Mouse (Mus musculus) kidney, embryonic 16.5 days (tissue): ENCODE data around the gene Tnpo3. TPM values are rescaled to one million over a fixed set of nuclear protein-coding genes. Genes with fewer than 3 reads are reported as not detected.

ENCODE experiments used
- ATAC-seq: fragments of 200-750 bp; cut with Nextera tagmentation; 2 replicates; pipeline ENCODE4 v1.8.0; 2017; ENCODE audit warnings: moderate TSS enrichment; ENCODE audit not compliant: low FRiP score, low TSS enrichment
- H3K27ac ChIP-seq: fragments of 300-500 bp; sonication (generic); 2 replicates; pipeline ENCODE4 v1.5.1; 2014; ENCODE audit warnings: low read length
- H3K27me3 ChIP-seq: fragments of 300-500 bp; sonication (generic); 2 replicates; pipeline ENCODE4 v1.6.1; 2014; ENCODE audit warnings: low read length, control low read depth, mixed read lengths; ENCODE audit not compliant: insufficient read depth
- H3K36me3 ChIP-seq: fragments of 300-500 bp; sonication (generic); 2 replicates; pipeline ENCODE4 v1.6.1; 2014; ENCODE audit warnings: low read length, control low read depth, mixed read lengths; ENCODE audit not compliant: insufficient read depth
- H3K4me1 ChIP-seq: fragments of 300-500 bp; sonication (generic); 2 replicates; pipeline ENCODE4 v1.6.1; 2014; ENCODE audit warnings: low read length, control low read depth, mixed read lengths; ENCODE audit not compliant: insufficient read depth
- H3K4me2 ChIP-seq: fragments of 300-500 bp; sonication (generic); replicated peaks from 2 replicates; pipeline ENCODE4 v1.6.1; 2014; ENCODE audit warnings: low read depth, low read length
- H3K4me3 ChIP-seq: fragments of 300-500 bp; sonication (generic); 2 replicates; pipeline ENCODE4 v1.5.1; 2014; ENCODE audit warnings: mild to moderate bottlenecking, low read length
- H3K9ac ChIP-seq: fragments of 300-500 bp; sonication (generic); replicated peaks from 2 replicates; pipeline ENCODE4 v1.6.1; 2014; ENCODE audit warnings: low read length
- H3K9me3 ChIP-seq: fragments of 300-500 bp; sonication (generic); 2 replicates; pipeline ENCODE4 v1.6.1; 2016; ENCODE audit warnings: low read length, control low read depth
- WGBS: fragments of 180-500 bp; shearing (Covaris S2); extraction: QIAGEN DNeasy Blood & Tissue Kit; methylation state at CpG from one replicate; pipeline ENCODE4 v1.1.7; 2014; 5-methylcytosine and 5-hydroxymethylcytosine counted together
- polyA plus RNA-seq: library from polyadenylated mRNA; unstranded; fragments of >200 nt; fragmentation: Nextera tagmentation; extraction: Ambion mirVana; gene quantifications from 2 replicates; pipeline ENCODE4 v1.2.1, GENCODE M21; 2015

The Tnpo3 gene
- polyA plus RNA-seq: 101 and 106 TPM in 2 replicates

DNA sequence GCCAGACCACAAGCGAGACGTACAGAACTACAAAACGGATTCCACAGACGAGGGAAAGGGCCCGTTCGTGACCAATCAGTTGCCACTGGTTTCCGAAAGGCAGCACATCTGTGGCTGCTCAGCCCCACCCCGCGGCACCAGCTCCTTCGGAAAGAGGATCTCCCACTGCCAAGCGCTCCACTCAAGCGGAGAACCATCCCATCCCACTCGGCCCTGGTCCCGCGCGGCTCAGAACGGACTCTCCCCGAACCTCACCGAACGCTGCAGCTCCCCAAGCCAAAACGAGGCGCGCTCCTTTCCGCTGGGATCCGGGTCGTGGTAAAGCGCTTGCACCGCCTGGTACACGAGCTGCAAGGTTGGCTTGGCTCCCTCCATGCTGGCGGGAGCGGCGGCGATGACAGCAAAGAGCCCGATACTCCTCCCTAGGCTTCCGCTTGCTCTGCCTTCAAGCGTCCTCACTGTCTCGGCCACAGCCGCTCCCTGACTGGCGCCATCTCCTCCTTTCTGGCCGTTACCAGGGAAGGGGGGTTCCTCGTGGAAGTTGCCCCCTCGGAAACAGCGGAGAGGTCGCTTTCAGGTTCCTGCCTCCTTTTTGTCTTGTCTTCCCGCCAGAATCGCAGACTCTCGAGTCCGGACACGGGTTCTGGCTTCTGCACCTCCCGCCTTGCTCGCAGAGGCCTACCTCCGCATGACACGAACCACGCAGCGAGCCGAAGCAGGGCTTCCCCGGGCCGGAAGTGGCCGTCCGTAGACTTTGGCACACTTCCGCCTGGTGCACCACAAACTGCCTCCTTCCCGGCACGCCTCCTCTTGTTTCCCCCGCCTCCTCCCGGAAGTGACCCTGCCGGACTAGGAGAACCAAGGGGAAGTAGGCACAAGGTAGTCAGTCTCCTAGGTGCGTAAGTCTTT lies at the start of gene Tnpo3:
Gene Tnpo3 (minus strand): TSS at position 777 of the 909 bp plus-strand sequence.
- H3K27ac ChIP-seq: peak within 1 kb of the TSS; percentile 94
- peak within 1 kb of the TSS; percentile 57 for H3K4me2 ChIP-seq
- under 1% methylated on average over 67 of the region's 67 CpGs for WGBS
- H3K4me3 ChIP-seq: peak within 1 kb of the TSS; percentile 100
- peaks cover 6% of the 10 kb centered on the region for H3K4me1 ChIP-seq
- H3K36me3 ChIP-seq: no peaks in the 10 kb centered on the region
- peak; percentile 98 for ATAC-seq
- H3K9ac ChIP-seq: peak within 1 kb of the TSS; percentile 96
- H3K27me3 ChIP-seq: no peaks in the 10 kb centered on the region
- H3K9me3 ChIP-seq: no peaks in the 10 kb centered on the region

GRCm38 (mm10) chr6:29658626-29659475 lies 49.2 kb upstream of the Tnpo3 start:
- H3K9ac ChIP-seq: no peak overlapping the region
- H3K4me1 ChIP-seq: peaks cover 8% of the 10 kb centered on the region; the same call in 1 of the 2 replicates
- peak overlapping the region; percentile 87 for H3K27ac ChIP-seq
- ATAC-seq: peak; percentile 59
- H3K27me3 ChIP-seq: no peaks in the 10 kb centered on the region
- WGBS: 69% methylated on average over 3 of the region's 3 CpGs
- no peaks in the 10 kb centered on the region for H3K9me3 ChIP-seq
- H3K36me3 ChIP-seq: no peaks in the 10 kb centered on the region
- no peak overlapping the region for H3K4me3 ChIP-seq
- no peak overlapping the region for H3K4me2 ChIP-seq

GRCm38 (mm10) chr6:29653271-29653670 lies 43.6 kb upstream of the Tnpo3 start:
- no peaks in the 10 kb centered on the region for H3K36me3 ChIP-seq
- H3K9ac ChIP-seq: no peak overlapping the region
- no peaks in the 10 kb centered on the region for H3K27me3 ChIP-seq
- no peak for ATAC-seq
- no peak overlapping the region for H3K4me3 ChIP-seq
- H3K4me1 ChIP-seq: no peaks in the 10 kb centered on the region
- H3K9me3 ChIP-seq: no peaks in the 10 kb centered on the region
- no peak overlapping the region for H3K27ac ChIP-seq
- no peak overlapping the region for H3K4me2 ChIP-seq

GRCm38 (mm10) chr6:29650170-29650549 lies 40.5 kb upstream of the Tnpo3 start:
- 0 out of 2 replicates have a peak, but pooled peaks have one; percentile 51 for ATAC-seq
- Histone ChIP-seq H3K27me3 (no peaks in the 10 kb centered on the region), H3K27ac (no peak overlapping the region), H3K4me3 (no peak overlapping the region), H3K9ac (no peak overlapping the region), H3K4me1 (no peaks in the 10 kb centered on the region), H3K9me3 (no peaks in the 10 kb centered on the region), H3K36me3 (no peaks in the 10 kb centered on the region), H3K4me2 (no peak overlapping the region)
- 65% methylated on average over 10 of the region's 10 CpGs for WGBS

- ATAC-seq: peak; percentile 76; the same call in 1 of the 2 replicates
- Histone ChIP-seq H3K9me3 (no peaks in the 10 kb centered on the region), H3K4me2 (no peak overlapping the region), H3K9ac (no peak overlapping the region), H3K4me3 (no peak overlapping the region), H3K36me3 (no peaks in the 10 kb centered on the region), H3K4me1 (no peaks in the 10 kb centered on the region), H3K27ac (no peak overlapping the region), H3K27me3 (no peaks in the 10 kb centered on the region)
- WGBS: 31% methylated on average over 14 of the region's 14 CpGs
These were observed 39.9 kb upstream of the Tnpo3 start for GRCm38 (mm10) chr6:29649494-29650169.

DNA sequence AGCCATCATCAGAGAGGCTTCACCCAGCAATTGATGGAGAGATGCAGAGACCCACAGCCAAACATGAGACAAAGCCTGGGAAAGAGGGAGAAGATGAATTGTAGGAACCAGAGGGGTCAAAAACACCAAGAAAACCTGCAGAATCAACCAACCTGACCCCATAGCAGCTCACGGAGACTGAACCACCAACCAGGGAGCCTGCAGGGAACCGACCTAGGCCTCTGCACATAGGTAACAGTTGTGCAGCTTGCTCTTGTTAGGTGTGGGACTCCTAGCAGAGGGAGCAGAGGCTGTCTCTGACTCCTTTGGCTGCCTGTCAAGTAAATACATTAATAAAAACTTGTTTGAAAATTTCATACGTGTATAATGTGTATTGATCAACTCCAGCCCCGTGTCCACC lies 32.1 kb upstream of the Tnpo3 start:
- ATAC-seq: no peak
- Histone ChIP-seq H3K4me1 (no peaks in the 10 kb centered on the region), H3K9me3 (no peaks in the 10 kb centered on the region; the same call in 1 of the 2 replicates), H3K27me3 (no peaks in the 10 kb centered on the region), H3K36me3 (no peaks in the 10 kb centered on the region), H3K9ac (no peak overlapping the region), H3K4me3 (no peak overlapping the region), H3K27ac (no peak overlapping the region), H3K4me2 (no peak overlapping the region)
- WGBS: 90% methylated on average over 4 of the region's 4 CpGs

- Histone ChIP-seq H3K4me1 (no peaks in the 10 kb centered on the region), H3K4me2 (peak overlapping the region; percentile 38), H3K9ac (no peak overlapping the region), H3K27ac (no peak overlapping the region), H3K36me3 (no peaks in the 10 kb centered on the region), H3K9me3 (no peaks in the 10 kb centered on the region; the same call in 1 of the 2 replicates), H3K4me3 (no peak overlapping the region), H3K27me3 (no peaks in the 10 kb centered on the region)
- ATAC-seq: no peak
- WGBS: 38% methylated on average over 7 of the region's 7 CpGs
These were observed 30.1 kb upstream of the Tnpo3 start for GRCm38 (mm10) chr6:29639580-29640419.

GRCm38 (mm10) chr6:29638844-29639460 lies 29.3 kb upstream of the Tnpo3 start:
- Histone ChIP-seq H3K27me3 (no peaks in the 10 kb centered on the region), H3K27ac (no peak overlapping the region), H3K4me3 (peak overlapping the region; percentile 18; the same call in 1 of the 2 replicates), H3K4me2 (peak overlapping the region; percentile 38), H3K36me3 (no peaks in the 10 kb centered on the region), H3K9ac (no peak overlapping the region), H3K9me3 (no peaks in the 10 kb centered on the region; the same call in 1 of the 2 replicates), H3K4me1 (no peaks in the 10 kb centered on the region)
- WGBS: 10% methylated on average over 16 of the region's 16 CpGs
- ATAC-seq: no peak; the same call in 1 of the 2 replicates
